Mouse (Mus musculus) forebrain, embryonic 16.5 days (tissue): ENCODE measurements at regions not wholly inside any gene's neighbourhood (a gene's known extent, or its start where the extent isn't known, plus 50 kb on each side); places are given as distances from the start of the nearest gene placed in this dataset.
A peak's percentile ranks its signal among the peaks of the same experiment; 100 is the strongest.

ENCODE experiments used
- ATAC-seq: fragments of 200-750 bp; cut with Nextera tagmentation; 2 replicates; pipeline ENCODE4 v1.8.0; 2017; ENCODE audit warnings: mild to moderate bottlenecking, moderate library complexity
- H3K27ac ChIP-seq: fragments of 300-500 bp; sonication (generic); 2 replicates; pipeline ENCODE4 v1.5.1; 2014; ENCODE audit warnings: low read length, control low read depth
- H3K27me3 ChIP-seq: fragments of 300-500 bp; sonication (generic); replicated peaks from 2 replicates; pipeline ENCODE4 v1.6.1; 2014; ENCODE audit warnings: low read length; ENCODE audit not compliant: control insufficient read depth, insufficient read depth
- H3K36me3 ChIP-seq: fragments of 300-500 bp; sonication (generic); 2 replicates; pipeline ENCODE4 v1.6.1; 2014; ENCODE audit not compliant: control insufficient read depth, insufficient read depth
- H3K4me1 ChIP-seq: fragments of 300-500 bp; sonication (generic); replicated peaks from 2 replicates; pipeline ENCODE4 v1.6.1; 2014; ENCODE audit warnings: low read length; ENCODE audit not compliant: control insufficient read depth, insufficient read depth
- H3K4me2 ChIP-seq: fragments of 300-500 bp; sonication (generic); 2 replicates; pipeline ENCODE4 v1.6.1; 2014; ENCODE audit warnings: mild to moderate bottlenecking, low read length, control low read depth
- H3K4me3 ChIP-seq: fragments of 300-500 bp; sonication (generic); replicated peaks from 2 replicates; pipeline ENCODE4 v1.5.1; 2014; ENCODE audit warnings: mild to moderate bottlenecking, low read length, control low read depth
- H3K9ac ChIP-seq: fragments of 300-500 bp; sonication (generic); replicated peaks from 2 replicates; pipeline ENCODE4 v1.6.1; 2014; ENCODE audit warnings: low read depth, low read length, control low read depth
- H3K9me3 ChIP-seq: fragments of 300-500 bp; sonication (generic); 2 replicates; pipeline ENCODE4 v1.6.1; 2016; ENCODE audit warnings: low read length; ENCODE audit not compliant: control insufficient read depth
- WGBS: fragments of 180-500 bp; shearing (Covaris S2); extraction: QIAGEN DNeasy Blood & Tissue Kit; methylation state at CpG from one replicate; pipeline ENCODE4 v1.1.7; 2014; 5-methylcytosine and 5-hydroxymethylcytosine counted together

GRCm38 (mm10) chr2:57593558-57593957 is 356.1 kb downstream of the Gpd2 start:
- Histone ChIP-seq H3K9me3 (no peaks in the 10 kb centered on the region), H3K4me2 (no peak overlapping the region), H3K4me1 (peaks cover 7% of the 10 kb centered on the region; the same call in 1 of the 2 replicates), H3K27ac (no peak overlapping the region), H3K27me3 (no peaks in the 10 kb centered on the region), H3K9ac (no peak overlapping the region), H3K4me3 (no peak overlapping the region), H3K36me3 (no peaks in the 10 kb centered on the region)
- 98% methylated on average over 2 of the region's 2 CpGs for WGBS
- no peak for ATAC-seq

DNA sequence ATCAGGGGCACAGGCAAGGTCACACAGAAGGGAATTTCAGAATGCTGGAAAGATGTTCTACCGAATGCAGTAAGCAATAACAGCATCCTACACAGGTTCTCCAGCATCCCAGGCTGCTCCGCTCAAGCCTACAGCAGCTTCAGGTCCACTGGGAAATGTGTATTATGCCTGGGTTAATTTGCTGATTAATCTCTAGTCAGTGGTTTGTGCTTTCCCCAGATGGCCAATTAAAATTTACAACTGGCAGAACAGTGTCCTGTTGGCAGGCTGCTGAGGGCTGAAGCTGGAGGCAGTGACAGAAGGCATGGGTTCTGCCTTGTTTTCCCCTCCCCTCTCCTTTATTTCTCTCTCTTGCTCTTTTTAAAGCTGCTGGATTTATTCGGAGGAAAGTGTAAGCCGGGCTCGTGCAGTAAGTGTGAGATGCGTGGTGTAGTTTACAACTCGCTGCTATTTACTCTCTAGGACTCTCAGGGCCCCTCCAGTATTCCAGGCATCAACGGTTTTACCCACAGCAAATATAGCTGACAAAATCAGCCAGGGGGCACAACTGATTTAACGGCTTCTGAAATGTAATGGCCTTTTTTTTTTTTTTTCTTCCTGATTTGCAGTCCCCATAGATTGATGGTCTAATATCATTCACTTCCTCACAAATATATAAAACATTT is 360.4 kb downstream of the Gpd2 start:
- 0 out of 2 replicates have a peak overlapping the region, but pooled peaks have one; percentile 0 for H3K4me3 ChIP-seq
- H3K9me3 ChIP-seq: no peaks in the 10 kb centered on the region
- peak; percentile 96 for ATAC-seq
- H3K4me2 ChIP-seq: peak overlapping the region; percentile 34
- no peaks in the 10 kb centered on the region for H3K36me3 ChIP-seq
- 7% methylated on average over 9 of the region's 9 CpGs for WGBS
- peaks cover 7% of the 10 kb centered on the region; the same call in 1 of the 2 replicates for H3K4me1 ChIP-seq
- H3K27ac ChIP-seq: 0 out of 2 replicates have a peak overlapping the region, but pooled peaks have one; percentile 2
- no peaks in the 10 kb centered on the region for H3K27me3 ChIP-seq
- H3K9ac ChIP-seq: no peak overlapping the region

DNA sequence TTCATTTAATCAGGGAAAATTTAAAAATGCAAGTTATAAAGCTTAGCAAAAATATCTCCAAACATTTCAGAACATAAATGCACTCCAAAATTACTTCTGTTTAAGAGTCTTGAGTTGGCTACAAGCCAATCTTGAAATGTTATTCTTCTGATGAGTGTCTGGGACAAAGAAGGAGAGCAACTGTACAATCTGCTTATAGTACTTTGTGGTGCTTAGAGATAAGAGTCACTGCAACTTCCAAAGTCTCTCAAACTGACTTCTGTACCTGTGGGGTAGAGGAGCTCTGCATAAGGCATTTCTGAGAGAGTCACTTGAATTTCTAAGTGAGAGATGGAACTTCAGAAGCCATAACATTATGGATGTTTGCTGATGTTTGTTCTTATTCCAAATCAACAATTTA is 374.2 kb downstream of the Gpd2 start:
- Histone ChIP-seq H3K9ac (no peak overlapping the region), H3K4me2 (no peak overlapping the region), H3K27me3 (no peaks in the 10 kb centered on the region), H3K27ac (no peak overlapping the region), H3K9me3 (no peaks in the 10 kb centered on the region), H3K4me1 (peaks cover 8% of the 10 kb centered on the region), H3K4me3 (no peak overlapping the region), H3K36me3 (no peaks in the 10 kb centered on the region)
- no peak for ATAC-seq

- H3K27ac ChIP-seq: no peak overlapping the region
- no peaks in the 10 kb centered on the region for H3K9me3 ChIP-seq
- no peak overlapping the region for H3K9ac ChIP-seq
- no peaks in the 10 kb centered on the region for H3K27me3 ChIP-seq
- no peaks in the 10 kb centered on the region for H3K36me3 ChIP-seq
- ATAC-seq: peak; percentile 56
- whole genome bisulfite sequencing: 14% methylated on average over 10 of the region's 10 CpGs
- peak overlapping the region; percentile 21 for H3K4me3 ChIP-seq
- H3K4me2 ChIP-seq: peak overlapping the region; percentile 67
- H3K4me1 ChIP-seq: peaks cover 12% of the 10 kb centered on the region
Observed at GRCm38 (mm10) chr2:57613243-57613642, 375.8 kb downstream of the Gpd2 start.

GRCm38 (mm10) chr2:57614587-57614991 is 377.2 kb downstream of the Gpd2 start:
- WGBS: 6% methylated on average over 12 of the region's 12 CpGs
- peak overlapping the region; percentile 67 for H3K4me2 ChIP-seq
- H3K27ac ChIP-seq: no peak overlapping the region
- no peaks in the 10 kb centered on the region for H3K36me3 ChIP-seq
- H3K9ac ChIP-seq: peak overlapping the region; percentile 58
- ATAC-seq: peak; percentile 86
- no peaks in the 10 kb centered on the region for H3K27me3 ChIP-seq
- H3K4me1 ChIP-seq: peaks cover 12% of the 10 kb centered on the region
- peak overlapping the region; percentile 44 for H3K4me3 ChIP-seq
- no peaks in the 10 kb centered on the region for H3K9me3 ChIP-seq

DNA sequence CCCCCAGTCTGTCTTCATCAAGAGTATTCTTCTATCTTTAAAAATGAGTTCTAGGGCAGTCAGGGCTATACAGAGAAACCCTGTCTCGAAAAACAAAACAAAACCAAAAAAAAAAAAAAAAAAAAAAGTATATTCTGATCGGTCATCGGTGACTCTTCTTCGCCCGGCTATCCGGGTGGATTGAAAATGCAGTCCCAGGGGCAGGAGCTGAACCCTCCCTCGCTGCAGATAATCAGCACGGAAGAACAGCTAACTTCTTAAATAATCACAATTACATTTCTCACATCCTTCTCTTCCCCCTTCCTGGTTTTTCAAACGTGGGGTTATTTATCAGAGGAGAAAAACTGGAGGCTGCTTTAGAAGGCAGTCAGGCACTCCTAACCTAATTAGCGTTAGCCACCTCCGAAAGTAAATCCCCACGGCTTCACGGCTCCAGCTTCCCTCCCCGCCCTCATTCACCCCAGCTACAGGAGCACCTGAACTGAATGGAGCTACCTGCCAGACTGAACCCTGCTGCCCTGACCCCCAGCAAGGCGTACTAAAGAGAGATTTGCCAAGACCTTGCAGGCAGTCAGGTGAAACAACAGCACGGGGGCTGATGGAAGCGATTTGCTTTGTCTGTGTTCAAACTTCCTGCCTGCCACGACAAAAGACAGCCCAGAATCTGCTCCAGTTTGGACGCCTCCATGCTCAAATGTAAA is 379.2 kb downstream of the Gpd2 start:
- Histone ChIP-seq H3K9me3 (no peaks in the 10 kb centered on the region), H3K4me2 (peak overlapping the region; percentile 57), H3K27me3 (no peaks in the 10 kb centered on the region), H3K27ac (no peak overlapping the region), H3K9ac (peak overlapping the region; percentile 25; the same call in 1 of the 2 replicates), H3K36me3 (no peaks in the 10 kb centered on the region), H3K4me3 (peak overlapping the region; percentile 33), H3K4me1 (peaks cover 12% of the 10 kb centered on the region)
- WGBS: under 1% methylated on average over 19 of the region's 19 CpGs
- ATAC-seq: no peak

DNA sequence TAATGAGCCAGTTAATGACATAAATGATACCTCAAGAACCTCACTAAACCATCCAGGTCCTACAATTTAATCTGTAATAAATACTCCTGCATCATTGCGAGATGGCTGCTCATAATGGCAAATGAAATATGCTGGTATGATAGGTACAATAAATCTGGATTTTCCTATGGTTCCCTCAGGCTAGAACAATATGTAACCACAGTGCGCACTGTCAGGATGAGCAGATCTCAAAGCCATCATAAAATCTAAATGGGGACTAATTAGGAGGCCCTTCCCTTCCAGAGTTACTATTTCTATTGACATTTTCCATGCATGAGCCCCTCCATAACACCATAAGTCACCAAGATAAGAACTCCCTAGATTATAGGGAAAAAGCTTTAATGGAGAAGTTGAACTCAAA is 379.8 kb downstream of the Gpd2 start:
- Histone ChIP-seq H3K9ac (no peak overlapping the region), H3K4me3 (no peak overlapping the region), H3K36me3 (no peaks in the 10 kb centered on the region), H3K4me2 (no peak overlapping the region), H3K27me3 (no peaks in the 10 kb centered on the region), H3K9me3 (no peaks in the 10 kb centered on the region), H3K27ac (no peak overlapping the region), H3K4me1 (peaks cover 12% of the 10 kb centered on the region)
- 71% methylated on average over 2 of the region's 2 CpGs for WGBS
- no peak for ATAC-seq

DNA sequence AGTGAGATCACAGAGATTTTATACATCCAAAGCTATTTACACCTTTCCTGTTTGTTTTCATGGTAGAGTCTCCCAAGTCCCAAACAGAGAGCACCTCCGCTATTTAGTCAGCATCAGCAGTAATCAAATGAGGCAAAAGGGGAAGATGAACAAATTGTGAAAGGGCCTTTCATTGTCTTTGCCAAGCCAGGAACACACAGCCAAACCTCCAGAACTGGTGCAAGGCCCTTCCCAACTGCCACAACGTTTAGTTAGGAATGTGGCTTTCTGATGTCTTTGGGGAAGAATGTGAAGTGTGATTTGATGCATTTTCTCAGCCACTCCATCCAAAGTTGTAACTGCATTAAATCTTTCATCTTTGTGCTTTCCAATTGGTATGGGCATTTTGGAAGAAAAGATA is 353.6 kb upstream of the Galnt5 start:
- no peaks in the 10 kb centered on the region for H3K4me1 ChIP-seq
- H3K4me3 ChIP-seq: no peak overlapping the region
- H3K9me3 ChIP-seq: no peaks in the 10 kb centered on the region
- no peak overlapping the region for H3K27ac ChIP-seq
- H3K9ac ChIP-seq: no peak overlapping the region
- no peaks in the 10 kb centered on the region for H3K36me3 ChIP-seq
- WGBS: 51% methylated on average over 2 of the region's 2 CpGs
- no peak overlapping the region for H3K4me2 ChIP-seq
- no peaks in the 10 kb centered on the region for H3K27me3 ChIP-seq
- no peak for ATAC-seq

GRCm38 (mm10) chr2:57644541-57644940 is 353.1 kb upstream of the Galnt5 start:
- no peaks in the 10 kb centered on the region for H3K27me3 ChIP-seq
- no peak overlapping the region for H3K9ac ChIP-seq
- no peak for ATAC-seq
- no peaks in the 10 kb centered on the region for H3K9me3 ChIP-seq
- 57% methylated on average over 2 of the region's 2 CpGs for WGBS
- H3K36me3 ChIP-seq: no peaks in the 10 kb centered on the region
- no peak overlapping the region for H3K4me2 ChIP-seq
- H3K4me1 ChIP-seq: no peaks in the 10 kb centered on the region
- H3K4me3 ChIP-seq: no peak overlapping the region
- no peak overlapping the region for H3K27ac ChIP-seq
